Mouse (Mus musculus) neural tube, embryonic 12.5 days (tissue): ENCODE measurements around the gene Vmac. TPM values are rescaled to one million over a fixed set of nuclear protein-coding genes. Genes with fewer than 3 reads are reported as not detected.

ENCODE experiments used
- ATAC-seq: fragments of 200-750 bp; cut with Nextera tagmentation; 2 replicates; pipeline ENCODE4 v1.8.0; 2017; ENCODE audit warnings: low read depth, mild to moderate bottlenecking, moderate TSS enrichment, moderate library complexity; ENCODE audit not compliant: low FRiP score
- H3K27ac ChIP-seq: fragments of 300-500 bp; sonication (generic); 2 replicates; pipeline ENCODE4 v1.5.1; 2016
- H3K27me3 ChIP-seq: fragments of 300-500 bp; sonication (generic); replicated peaks from 2 replicates; pipeline ENCODE4 v1.6.1; 2016; ENCODE audit warnings: mild to moderate bottlenecking
- H3K36me3 ChIP-seq: fragments of 300-500 bp; sonication (generic); 2 replicates; pipeline ENCODE4 v1.6.1; 2016; ENCODE audit warnings: mild to moderate bottlenecking
- H3K4me1 ChIP-seq: fragments of 300-500 bp; sonication (generic); 2 replicates; pipeline ENCODE4 v1.6.1; 2016
- H3K4me2 ChIP-seq: fragments of 300-500 bp; sonication (generic); replicated peaks from 2 replicates; pipeline ENCODE4 v1.6.1; 2016; ENCODE audit warnings: mild to moderate bottlenecking
- H3K4me3 ChIP-seq: fragments of 300-500 bp; sonication (generic); 2 replicates; pipeline ENCODE4 v1.5.1; 2016
- H3K9ac ChIP-seq: fragments of 300-500 bp; sonication (generic); 2 replicates; pipeline ENCODE4 v1.6.1; 2016; ENCODE audit warnings: mild to moderate bottlenecking
- H3K9me3 ChIP-seq: fragments of 300-500 bp; sonication (generic); 2 replicates; pipeline ENCODE4 v1.6.1; 2016; ENCODE audit warnings: mild to moderate bottlenecking
- WGBS: fragments of 180-500 bp; shearing (Covaris S2); methylation state at CpG from one replicate; pipeline ENCODE4 v1.1.7; 2016; 5-methylcytosine and 5-hydroxymethylcytosine counted together
- polyA plus RNA-seq: library from polyadenylated mRNA; unstranded; fragments of >200 nt; fragmentation: Nextera tagmentation; extraction: Ambion mirVana; gene quantifications from 2 replicates; pipeline ENCODE4 v1.2.1, GENCODE M21; 2016

Gene Vmac
- polyA plus RNA-seq, 1 experiment from 2014 or later, result 16.3 TPM

DNA sequence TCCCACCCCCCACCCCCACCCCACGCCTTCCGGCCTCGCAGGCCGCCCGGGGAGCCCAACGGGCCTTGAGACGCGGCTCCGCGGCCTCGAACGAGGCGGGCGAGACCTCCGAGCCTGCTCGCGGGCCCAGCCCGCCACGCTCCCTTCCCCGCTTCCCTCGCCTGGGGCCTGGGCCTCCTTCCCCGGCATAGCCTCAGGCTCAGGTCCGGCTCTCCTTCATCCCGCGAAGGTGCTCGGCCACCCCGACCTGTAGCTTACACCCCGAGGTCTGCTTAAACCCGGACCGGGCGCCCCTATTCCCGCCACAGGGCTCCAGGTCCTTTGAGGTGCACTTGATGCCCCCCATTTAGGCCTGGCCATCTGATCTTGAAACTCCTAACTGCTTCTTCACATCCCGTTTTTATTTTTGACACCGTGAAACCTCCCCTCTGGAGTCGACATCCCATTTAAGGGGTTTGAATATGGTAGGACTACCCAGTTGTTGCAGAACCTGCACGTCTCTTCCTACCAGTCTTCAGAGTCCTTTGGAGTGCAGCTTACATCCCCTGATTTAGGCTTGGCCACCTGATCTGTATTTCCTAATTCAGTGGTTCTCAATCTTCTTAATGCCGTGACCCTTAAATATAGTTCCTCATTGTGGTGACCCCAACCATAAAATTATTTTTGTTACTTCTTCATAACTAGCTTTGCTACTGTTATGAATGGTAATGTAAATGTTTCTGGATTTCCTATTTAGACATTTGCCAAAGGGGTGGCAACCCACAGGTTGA is 44.0 kb downstream of the Vmac start:
- peak overlapping the region; percentile 75 for H3K4me2 ChIP-seq
- WGBS, result 2% methylated on average over 37 of the region's 37 CpGs
- no peaks in the 10 kb centered on the region for H3K9me3 ChIP-seq
- peak overlapping the region; percentile 94 for H3K4me3 ChIP-seq
- peak; percentile 51 for ATAC-seq
- H3K4me1 ChIP-seq, result peaks cover 28% of the 10 kb centered on the region
- H3K27ac ChIP-seq, result 0 out of 2 replicates have a peak overlapping the region, but pooled peaks have one; percentile 42
- H3K36me3 ChIP-seq, result peaks cover 19% of the 10 kb centered on the region
- H3K27me3 ChIP-seq, result no peaks in the 10 kb centered on the region
- H3K9ac ChIP-seq, result peak overlapping the region; percentile 96

- WGBS, result under 1% methylated on average over 60 of the region's 66 CpGs
- H3K4me1 ChIP-seq, result peaks cover 33% of the 10 kb centered on the region
- H3K27ac ChIP-seq, result peak within 1 kb of the TSS; percentile 42; the same call in 1 of the 2 replicates
- peaks cover 18% of the 10 kb centered on the region for H3K36me3 ChIP-seq
- peak within 1 kb of the TSS; percentile 94 for H3K4me3 ChIP-seq
- H3K27me3 ChIP-seq, result peaks cover 1% of the 10 kb centered on the region; the same call in 1 of the 2 replicates
- peak within 1 kb of the TSS; percentile 75 for H3K4me2 ChIP-seq
- no peaks in the 10 kb centered on the region for H3K9me3 ChIP-seq
- peak; percentile 82 for ATAC-seq
- peak within 1 kb of the TSS; percentile 96 for H3K9ac ChIP-seq
Measured at GRCm38 (mm10) chr17:56672941-56673646, 44.7 kb downstream of the Vmac start, which contains the start of gene Ranbp3. Gene Ranbp3, plus strand, starts transcription at chr17:56673294.

DNA sequence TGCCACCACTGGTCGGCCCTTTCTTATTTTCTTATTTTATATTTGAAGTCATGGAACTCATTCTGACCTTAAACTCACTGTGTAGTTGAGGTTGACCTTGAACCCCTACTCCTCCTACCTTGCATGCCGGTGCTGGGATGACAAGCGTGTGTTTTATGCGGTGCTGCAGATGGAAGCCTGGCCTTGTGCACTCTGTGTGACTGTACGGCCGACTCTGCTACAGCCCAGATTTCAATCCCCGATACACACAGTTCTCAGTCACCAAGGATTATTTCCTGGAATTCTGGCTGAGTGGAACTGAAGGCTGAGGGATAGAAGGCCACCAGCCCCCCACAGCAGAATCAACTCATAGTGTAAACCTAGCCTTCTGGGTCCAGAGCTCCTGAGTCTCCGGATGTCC is 48.1 kb downstream of the Vmac start:
- no peak overlapping the region for H3K4me3 ChIP-seq
- no peak overlapping the region for H3K4me2 ChIP-seq
- no peak overlapping the region for H3K27ac ChIP-seq
- H3K4me1 ChIP-seq, result peaks cover 14% of the 10 kb centered on the region
- 85% methylated on average over 8 of the region's 8 CpGs for WGBS
- no peak overlapping the region for H3K9ac ChIP-seq
- ATAC-seq, result no peak
- H3K36me3 ChIP-seq, result no peaks in the 10 kb centered on the region
- H3K27me3 ChIP-seq, result peaks cover 8% of the 10 kb centered on the region; the same call in 1 of the 2 replicates
- no peaks in the 10 kb centered on the region for H3K9me3 ChIP-seq

DNA sequence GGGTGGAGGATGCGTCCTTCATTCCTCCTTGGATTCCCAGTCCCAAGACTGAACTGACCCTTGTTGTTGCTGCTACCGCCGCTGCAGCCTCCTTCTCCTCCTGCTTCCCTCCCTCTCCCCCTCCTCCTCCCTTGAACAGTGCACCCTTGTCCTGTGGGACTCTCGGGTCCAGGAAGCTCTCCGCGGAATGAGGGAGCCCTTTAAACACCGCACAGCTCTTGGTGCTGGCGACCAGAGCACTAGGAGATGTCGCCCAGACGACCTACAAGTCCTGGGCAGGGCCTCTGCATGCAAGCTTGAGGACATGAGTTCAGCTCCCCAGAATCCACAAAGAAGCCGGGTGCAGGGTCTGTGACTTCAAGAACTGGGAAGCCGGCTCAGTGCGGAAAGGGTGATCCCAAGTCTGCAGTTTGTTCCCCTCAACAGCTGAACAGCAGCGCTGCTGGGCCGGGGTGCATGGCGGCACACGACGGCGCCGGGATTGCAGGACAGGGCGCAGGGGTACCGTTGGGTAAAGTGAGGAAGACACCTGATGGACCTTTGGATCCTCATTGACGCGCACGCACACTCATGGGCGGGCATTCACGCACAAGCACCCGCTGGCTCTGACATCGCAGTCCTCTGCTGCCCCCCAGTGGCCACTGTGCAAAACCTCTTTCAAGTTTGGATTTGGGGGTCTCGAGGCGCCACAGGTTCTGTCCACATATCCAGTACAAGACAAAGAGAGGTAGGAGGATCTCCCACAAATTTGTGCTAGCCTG is 49.3 kb downstream of the Vmac start:
- no peaks in the 10 kb centered on the region for H3K36me3 ChIP-seq
- no peak overlapping the region for H3K27ac ChIP-seq
- H3K9ac ChIP-seq, result peak overlapping the region; percentile 42; the same call in 1 of the 2 replicates
- H3K27me3 ChIP-seq, result peaks cover 8% of the 10 kb centered on the region; the same call in 1 of the 2 replicates
- no peaks in the 10 kb centered on the region for H3K9me3 ChIP-seq
- WGBS, result 6% methylated on average over 31 of the region's 31 CpGs
- H3K4me2 ChIP-seq, result peak overlapping the region; percentile 69
- peak overlapping the region; percentile 33 for H3K4me3 ChIP-seq
- peaks cover 8% of the 10 kb centered on the region; the same call in 1 of the 2 replicates for H3K4me1 ChIP-seq
- 0 out of 2 replicates have a peak, but pooled peaks have one; percentile 11 for ATAC-seq

DNA sequence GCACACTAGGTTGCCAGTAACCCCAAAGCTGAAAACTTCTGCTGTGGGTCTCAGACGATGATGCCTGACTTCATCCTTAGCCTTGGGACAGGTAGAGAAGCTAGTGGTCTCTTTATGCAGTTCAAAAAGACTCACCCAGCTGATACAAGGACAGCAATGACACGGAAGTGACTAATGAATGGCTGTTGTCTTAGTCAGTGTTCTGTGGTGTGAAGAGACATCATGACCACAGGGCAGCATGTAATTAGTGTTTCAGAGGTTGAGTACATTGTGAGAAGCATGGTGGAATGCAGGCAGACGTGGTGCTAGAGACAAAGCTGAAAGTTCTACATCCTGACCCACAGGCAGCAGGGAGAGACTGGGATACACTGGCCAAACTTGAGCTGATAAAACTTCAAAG is 50.2 kb downstream of the Vmac start:
- no peak overlapping the region for H3K27ac ChIP-seq
- no peak overlapping the region for H3K4me2 ChIP-seq
- no peak overlapping the region for H3K4me3 ChIP-seq
- peaks cover 8% of the 10 kb centered on the region; the same call in 1 of the 2 replicates for H3K27me3 ChIP-seq
- no peaks in the 10 kb centered on the region for H3K36me3 ChIP-seq
- no peak for ATAC-seq
- peaks cover 8% of the 10 kb centered on the region; the same call in 1 of the 2 replicates for H3K4me1 ChIP-seq
- WGBS, result 77% methylated on average over 3 of the region's 3 CpGs
- H3K9me3 ChIP-seq, result no peaks in the 10 kb centered on the region
- H3K9ac ChIP-seq, result no peak overlapping the region

DNA sequence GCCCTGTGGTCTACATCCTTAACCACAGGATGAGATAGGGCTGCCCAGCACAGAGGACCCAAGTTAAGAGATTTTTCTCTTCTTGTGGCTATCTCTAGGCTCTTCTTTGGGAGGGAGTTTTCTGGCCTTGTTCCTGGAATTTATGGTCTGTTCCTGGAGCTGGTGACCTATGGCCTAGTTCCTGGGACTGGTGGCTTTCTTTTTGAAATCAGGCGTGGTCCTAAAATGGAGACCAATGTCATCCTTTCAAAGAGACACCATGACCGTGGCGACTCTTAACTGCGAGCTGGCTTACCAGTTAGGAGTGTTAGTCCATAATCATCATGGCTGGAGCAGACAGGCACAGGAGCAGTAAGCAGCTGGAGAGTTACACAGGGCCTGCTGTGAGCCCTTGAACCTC is 51.4 kb downstream of the Vmac start:
- Histone ChIP-seq H3K27me3 (peaks cover 8% of the 10 kb centered on the region; the same call in 1 of the 2 replicates), H3K27ac (no peak overlapping the region), H3K4me3 (no peak overlapping the region), H3K9me3 (no peaks in the 10 kb centered on the region), H3K36me3 (no peaks in the 10 kb centered on the region), H3K4me1 (peaks cover 4% of the 10 kb centered on the region; the same call in 1 of the 2 replicates), H3K4me2 (no peak overlapping the region), H3K9ac (no peak overlapping the region)
- WGBS, result 83% methylated on average over 4 of the region's 4 CpGs
- ATAC-seq, result no peak

GRCm38 (mm10) chr17:56664333-56664732 is 53.5 kb downstream of the Vmac start:
- H3K27me3 ChIP-seq, result peaks cover 8% of the 10 kb centered on the region; the same call in 1 of the 2 replicates
- peak overlapping the region; percentile 31 for H3K4me2 ChIP-seq
- H3K9me3 ChIP-seq, result no peaks in the 10 kb centered on the region
- H3K36me3 ChIP-seq, result no peaks in the 10 kb centered on the region
- no peak for ATAC-seq
- peaks cover 4% of the 10 kb centered on the region; the same call in 1 of the 2 replicates for H3K4me1 ChIP-seq
- no peak overlapping the region for H3K27ac ChIP-seq
- H3K4me3 ChIP-seq, result no peak overlapping the region
- H3K9ac ChIP-seq, result no peak overlapping the region
- WGBS, result 2% methylated on average over 10 of the region's 10 CpGs

Other genes with a start within 250 kb of the Vmac start
- 294 and 314 TPM in 2 replicates for gene Ptprs, start 241.5 kb downstream of the Vmac start, polyA plus RNA-seq
- not detected in 2 replicates for gene Znrf4, start 205.6 kb downstream of the Vmac start, polyA plus RNA-seq
- 1.1 and 1.4 TPM in 2 replicates for gene Gm20219, start 163.6 kb downstream of the Vmac start, polyA plus RNA-seq
- 87.1 and 90.5 TPM in 2 replicates for gene Safb2, start 133.4 kb downstream of the Vmac start, polyA plus RNA-seq
- 140 and 162 TPM in 2 replicates for gene Safb, start 133.2 kb downstream of the Vmac start, polyA plus RNA-seq
- 192 and 202 TPM in 2 replicates for gene 2410015M20Rik, start 108.3 kb downstream of the Vmac start, polyA plus RNA-seq
- gene Rpl36, start 104.6 kb downstream of the Vmac start, polyA plus RNA-seq, result 1,187 and 1,201 TPM in 2 replicates
- gene Lonp1, start 91.1 kb downstream of the Vmac start, polyA plus RNA-seq, result 53.7 and 54.3 TPM in 2 replicates
- 0.93 and 1.5 TPM in 2 replicates for gene Catsperd, start 89.9 kb downstream of the Vmac start, polyA plus RNA-seq
- gene Ranbp3, start 44.7 kb downstream of the Vmac start, polyA plus RNA-seq, result 105 and 106 TPM in 2 replicates
- 404 and 428 TPM in 2 replicates for gene Ndufa11, start 255 bp downstream of the Vmac start, polyA plus RNA-seq
- gene Nrtn, start 39.5 kb upstream of the Vmac start, polyA plus RNA-seq, result 3.4 and 3.7 TPM in 2 replicates
- gene Dus3l, start 46.7 kb upstream of the Vmac start, polyA plus RNA-seq, result 49.3 and 54.3 TPM in 2 replicates
- gene Prr22, start 52.2 kb upstream of the Vmac start, polyA plus RNA-seq, result 1.6 and 1.8 TPM in 2 replicates
- gene Rfx2, start 113.0 kb upstream of the Vmac start, polyA plus RNA-seq, result 4.9 and 6.0 TPM in 2 replicates
- not detected in 2 replicates for gene Acsbg2, start 156.4 kb upstream of the Vmac start, polyA plus RNA-seq
- 0.16 and 0.42 TPM in 2 replicates for gene 1700061G19Rik, start 157.5 kb upstream of the Vmac start, polyA plus RNA-seq
- gene Mllt1, start 217.4 kb upstream of the Vmac start, polyA plus RNA-seq, result 86.1 and 89.8 TPM in 2 replicates